Mouse (Mus musculus): Measurements from ENCODE around the gene Fig4. TPM values are rescaled to one million over a fixed set of nuclear protein-coding genes. Genes with fewer than 3 reads are reported as not detected.

Fig4 gene
- polyA plus RNA-seq, 1 experiment from 2014 or later: 16.9 TPM

GRCm38 (mm10) chr10:41183975-41184374 is 119.1 kb downstream of the Fig4 start:
- Histone ChIP-seq H3K4me3 (ENCODE audit: low read length) (no peak overlapping the region), H3K9me3 (ENCODE audit: control insufficient read depth, low read length) (no peaks in the 10 kb centered on the region), H3K4me2 (ENCODE audit: low read depth, low read length) (no peak overlapping the region), H3K27ac (ENCODE audit: low read length) (no peak overlapping the region), H3K27me3 (ENCODE audit: control insufficient read depth, insufficient read depth, low read depth, low read length) (no peaks in the 10 kb centered on the region), H3K36me3 (ENCODE audit: control insufficient read depth, insufficient read depth, low read length) (no peaks in the 10 kb centered on the region), H3K9ac (ENCODE audit: low read length) (no peak overlapping the region), H3K4me1 (replicated peaks; ENCODE audit: control insufficient read depth, insufficient read depth, low read length) (no peaks in the 10 kb centered on the region)
- no peak for ATAC-seq (ENCODE audit: low read depth)
- WGBS: 86% methylated on average over 3 of the region's 3 CpGs

GRCm38 (mm10) chr10:41182644-41183043 is 120.4 kb downstream of the Fig4 start:
- H3K9me3 ChIP-seq (ENCODE audit: control insufficient read depth, low read length): no peaks in the 10 kb centered on the region
- no peak for ATAC-seq (ENCODE audit: low read depth)

DNA sequence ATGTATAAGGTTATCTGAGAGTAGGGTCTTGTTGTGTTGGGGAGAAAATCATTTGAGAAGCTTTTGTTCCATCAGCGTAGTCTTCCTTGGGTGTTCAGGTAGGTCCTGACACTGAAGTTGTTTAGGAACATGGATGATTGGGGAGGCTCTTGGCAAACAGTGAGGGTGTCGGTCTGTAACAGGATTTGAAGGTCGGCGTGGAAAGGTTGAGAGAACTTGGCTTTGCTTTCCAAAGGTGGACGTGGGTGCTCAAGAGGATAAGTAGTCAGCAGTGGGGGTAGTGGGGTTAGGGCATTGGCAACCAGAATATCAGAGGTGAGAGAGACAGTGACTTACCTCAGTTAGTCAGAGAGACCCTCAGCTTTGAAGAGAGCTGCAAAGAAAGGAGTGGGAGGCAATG is 136.9 kb downstream of the Fig4 start:
- Histone ChIP-seq H3K4me3 (ENCODE audit: low read length) (no peak overlapping the region), H3K27me3 (ENCODE audit: control insufficient read depth, insufficient read depth, low read depth, low read length) (no peaks in the 10 kb centered on the region), H3K9ac (ENCODE audit: low read length) (no peak overlapping the region), H3K4me2 (ENCODE audit: low read depth, low read length) (no peak overlapping the region), H3K4me1 (replicated peaks; ENCODE audit: control insufficient read depth, insufficient read depth, low read length) (no peaks in the 10 kb centered on the region), H3K36me3 (ENCODE audit: control insufficient read depth, insufficient read depth, low read length) (no peaks in the 10 kb centered on the region), H3K27ac (ENCODE audit: low read length) (no peak overlapping the region), H3K9me3 (ENCODE audit: control insufficient read depth, low read length) (no peaks in the 10 kb centered on the region)
- no peak for ATAC-seq (ENCODE audit: low read depth)
- WGBS: 81% methylated on average over 5 of the region's 5 CpGs

More at GRCm38 (mm10) chr10:41182644-41183043, 120.4 kb downstream of the Fig4 start:
- no peaks in the 10 kb centered on the region for H3K36me3 ChIP-seq (ENCODE audit: control insufficient read depth, insufficient read depth, low read length)
- H3K4me1 ChIP-seq (replicated peaks; ENCODE audit: control insufficient read depth, insufficient read depth, low read length): no peaks in the 10 kb centered on the region
- no peak overlapping the region for H3K27ac ChIP-seq (ENCODE audit: low read length)
- no peak overlapping the region for H3K9ac ChIP-seq (ENCODE audit: low read length)
- WGBS: 36% methylated on average over 6 of the region's 6 CpGs
- no peak overlapping the region for H3K4me2 ChIP-seq (ENCODE audit: low read depth, low read length)
- no peak overlapping the region for H3K4me3 ChIP-seq (ENCODE audit: low read length)
- no peaks in the 10 kb centered on the region for H3K27me3 ChIP-seq (ENCODE audit: control insufficient read depth, insufficient read depth, low read depth, low read length)

DNA sequence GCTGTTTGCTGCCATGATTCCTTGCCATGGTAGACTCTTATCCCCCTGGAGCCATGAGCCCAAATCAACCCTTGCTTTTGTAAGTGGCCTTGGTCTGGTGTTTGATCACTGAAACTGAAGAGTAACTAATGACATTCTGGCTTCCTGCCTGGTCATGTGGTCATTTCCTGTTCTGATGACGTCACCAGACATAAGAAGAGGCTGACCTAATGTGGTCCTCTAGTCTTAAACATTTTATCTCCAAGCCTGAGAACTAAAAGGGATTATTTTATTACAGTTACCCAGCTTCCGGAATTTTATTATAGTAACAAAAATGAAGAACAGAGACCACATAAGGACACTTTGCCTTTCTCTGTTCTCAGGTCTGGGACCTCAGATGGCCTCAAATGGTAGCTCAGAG is 140.0 kb downstream of the Fig4 start:
- no peak overlapping the region for H3K9ac ChIP-seq (ENCODE audit: low read length)
- WGBS: 66% methylated on average over 2 of the region's 2 CpGs
- no peak overlapping the region for H3K4me3 ChIP-seq (ENCODE audit: low read length)
- H3K9me3 ChIP-seq (ENCODE audit: control insufficient read depth, low read length): no peaks in the 10 kb centered on the region
- no peaks in the 10 kb centered on the region for H3K4me1 ChIP-seq (replicated peaks; ENCODE audit: control insufficient read depth, insufficient read depth, low read length)
- H3K4me2 ChIP-seq (ENCODE audit: low read depth, low read length): no peak overlapping the region
- ATAC-seq (ENCODE audit: low read depth): no peak
- no peaks in the 10 kb centered on the region for H3K27me3 ChIP-seq (ENCODE audit: control insufficient read depth, insufficient read depth, low read depth, low read length)
- H3K27ac ChIP-seq (ENCODE audit: low read length): no peak overlapping the region
- no peaks in the 10 kb centered on the region for H3K36me3 ChIP-seq (ENCODE audit: control insufficient read depth, insufficient read depth, low read length)

GRCm38 (mm10) chr10:41157296-41157695 is 145.8 kb downstream of the Fig4 start:
- H3K4me1 ChIP-seq (replicated peaks; ENCODE audit: control insufficient read depth, insufficient read depth, low read length): no peaks in the 10 kb centered on the region
- H3K27ac ChIP-seq (ENCODE audit: low read length): no peak overlapping the region
- H3K9ac ChIP-seq (ENCODE audit: low read length): no peak overlapping the region
- no peaks in the 10 kb centered on the region for H3K36me3 ChIP-seq (ENCODE audit: control insufficient read depth, insufficient read depth, low read length)
- no peak overlapping the region for H3K4me3 ChIP-seq (ENCODE audit: low read length)
- no peak for ATAC-seq (ENCODE audit: low read depth)
- no peaks in the 10 kb centered on the region for H3K9me3 ChIP-seq (ENCODE audit: control insufficient read depth, low read length)
- no peaks in the 10 kb centered on the region for H3K27me3 ChIP-seq (ENCODE audit: control insufficient read depth, insufficient read depth, low read depth, low read length)
- H3K4me2 ChIP-seq (ENCODE audit: low read depth, low read length): no peak overlapping the region
- WGBS: 83% methylated on average over 2 of the region's 2 CpGs

- Histone ChIP-seq H3K27me3 (ENCODE audit: control insufficient read depth, insufficient read depth, low read depth, low read length) (no peaks in the 10 kb centered on the region), H3K36me3 (ENCODE audit: control insufficient read depth, insufficient read depth, low read length) (no peaks in the 10 kb centered on the region)
These were observed 146.4 kb downstream of the Fig4 start for GRCm38 (mm10) chr10:41156693-41157092.

GRCm38 (mm10) chr10:41153229-41153750 is 149.8 kb downstream of the Fig4 start:
- H3K36me3 ChIP-seq (ENCODE audit: control insufficient read depth, insufficient read depth, low read length): no peaks in the 10 kb centered on the region
- no peak overlapping the region for H3K4me2 ChIP-seq (ENCODE audit: low read depth, low read length)
- no peak overlapping the region for H3K9ac ChIP-seq (ENCODE audit: low read length)
- 81% methylated on average over 5 of the region's 5 CpGs for WGBS
- no peak overlapping the region for H3K27ac ChIP-seq (ENCODE audit: low read length)
- no peaks in the 10 kb centered on the region for H3K9me3 ChIP-seq (ENCODE audit: control insufficient read depth, low read length)
- H3K4me1 ChIP-seq (replicated peaks; ENCODE audit: control insufficient read depth, insufficient read depth, low read length): no peaks in the 10 kb centered on the region
- ATAC-seq (ENCODE audit: low read depth): no peak
- H3K4me3 ChIP-seq (ENCODE audit: low read length): no peak overlapping the region
- H3K27me3 ChIP-seq (ENCODE audit: control insufficient read depth, insufficient read depth, low read depth, low read length): no peaks in the 10 kb centered on the region

More at GRCm38 (mm10) chr10:41156693-41157092, 146.4 kb downstream of the Fig4 start:
- Histone ChIP-seq H3K9me3 (ENCODE audit: control insufficient read depth, low read length) (no peaks in the 10 kb centered on the region), H3K27ac (ENCODE audit: low read length) (no peak overlapping the region), H3K9ac (ENCODE audit: low read length) (no peak overlapping the region), H3K4me2 (ENCODE audit: low read depth, low read length) (no peak overlapping the region), H3K4me3 (ENCODE audit: low read length) (no peak overlapping the region), H3K4me1 (replicated peaks; ENCODE audit: control insufficient read depth, insufficient read depth, low read length) (no peaks in the 10 kb centered on the region)
- no peak for ATAC-seq (ENCODE audit: low read depth)
- WGBS: 33% methylated on average over 1 of the region's 1 CpGs

- no peaks in the 10 kb centered on the region for H3K27me3 ChIP-seq (ENCODE audit: control insufficient read depth, insufficient read depth, low read depth, low read length)
- ATAC-seq (ENCODE audit: low read depth): no peak
- no peak overlapping the region for H3K4me3 ChIP-seq (ENCODE audit: low read length)
- 66% methylated on average over 4 of the region's 4 CpGs for WGBS
- peak overlapping the region; percentile 51; the same call in 1 of the 2 replicates for H3K4me2 ChIP-seq (ENCODE audit: low read depth, low read length)
- H3K36me3 ChIP-seq (ENCODE audit: control insufficient read depth, insufficient read depth, low read length): no peaks in the 10 kb centered on the region
- H3K4me1 ChIP-seq (replicated peaks; ENCODE audit: control insufficient read depth, insufficient read depth, low read length): no peaks in the 10 kb centered on the region
- H3K9ac ChIP-seq (ENCODE audit: low read length): no peak overlapping the region
- H3K9me3 ChIP-seq (ENCODE audit: control insufficient read depth, low read length): no peaks in the 10 kb centered on the region
- no peak overlapping the region for H3K27ac ChIP-seq (ENCODE audit: low read length)
These were observed 151.2 kb downstream of the Fig4 start for GRCm38 (mm10) chr10:41151901-41152300.

GRCm38 (mm10) chr10:41151441-41151840 is 151.6 kb downstream of the Fig4 start:
- ATAC-seq (ENCODE audit: low read depth): no peak
- peak overlapping the region; percentile 14; the same call in 1 of the 2 replicates for H3K9ac ChIP-seq (ENCODE audit: low read length)
- H3K4me1 ChIP-seq (replicated peaks; ENCODE audit: control insufficient read depth, insufficient read depth, low read length): no peaks in the 10 kb centered on the region
- H3K27me3 ChIP-seq (ENCODE audit: control insufficient read depth, insufficient read depth, low read depth, low read length): no peaks in the 10 kb centered on the region
- H3K4me3 ChIP-seq (ENCODE audit: low read length): peak overlapping the region; percentile 13; the same call in 1 of the 2 replicates
- peak overlapping the region; percentile 51 for H3K4me2 ChIP-seq (ENCODE audit: low read depth, low read length)
- no peaks in the 10 kb centered on the region for H3K36me3 ChIP-seq (ENCODE audit: control insufficient read depth, insufficient read depth, low read length)
- H3K27ac ChIP-seq (ENCODE audit: low read length): no peak overlapping the region
- no peaks in the 10 kb centered on the region for H3K9me3 ChIP-seq (ENCODE audit: control insufficient read depth, low read length)
- 34% methylated on average over 18 of the region's 18 CpGs for WGBS

GRCm38 (mm10) chr10:41151021-41151420 is 152.0 kb downstream of the Fig4 start:
- H3K4me2 ChIP-seq (ENCODE audit: low read depth, low read length): peak overlapping the region; percentile 51
- WGBS: 48% methylated on average over 10 of the region's 10 CpGs
- no peaks in the 10 kb centered on the region for H3K4me1 ChIP-seq (replicated peaks; ENCODE audit: control insufficient read depth, insufficient read depth, low read length)
- peak overlapping the region; percentile 13; the same call in 1 of the 2 replicates for H3K4me3 ChIP-seq (ENCODE audit: low read length)
- peak overlapping the region; percentile 14; the same call in 1 of the 2 replicates for H3K9ac ChIP-seq (ENCODE audit: low read length)
- ATAC-seq (ENCODE audit: low read depth): no peak
- no peak overlapping the region for H3K27ac ChIP-seq (ENCODE audit: low read length)
- no peaks in the 10 kb centered on the region for H3K36me3 ChIP-seq (ENCODE audit: control insufficient read depth, insufficient read depth, low read length)
- no peaks in the 10 kb centered on the region for H3K9me3 ChIP-seq (ENCODE audit: control insufficient read depth, low read length)
- H3K27me3 ChIP-seq (ENCODE audit: control insufficient read depth, insufficient read depth, low read depth, low read length): no peaks in the 10 kb centered on the region
